Mouse (Mus musculus) liver, embryonic 14.5 days (tissue): ENCODE measurements around the gene Dnah14. TPM values are rescaled to one million over a fixed set of nuclear protein-coding genes. Genes with fewer than 3 reads are reported as not detected.

Experiments used
- ATAC-seq: fragments of 200-750 bp; cut with Nextera tagmentation; 2 replicates; pipeline ENCODE4 v1.8.0; 2017; ENCODE audit warnings: moderate number of reproducible peaks, mild to moderate bottlenecking, moderate library complexity; ENCODE audit not compliant: insufficient read depth
- DNase-seq, 3 experiments: peaks; one replicate each; pipeline ENCODE4 v3.0.0-alpha.2; 2012 to 2013; ENCODE audit warnings: low read depth in 3 of 3, low spot score in 3 of 3
- H3K27ac ChIP-seq: fragments of 300-500 bp; sonication (generic); 2 replicates; pipeline ENCODE4 v1.5.1; 2014; ENCODE audit warnings: moderate library complexity, mild to moderate bottlenecking, control low read depth, inconsistent platforms
- H3K27me3 ChIP-seq: fragments of 300-500 bp; sonication (generic); 2 replicates; pipeline ENCODE4 v1.6.1; 2014; ENCODE audit warnings: mild to moderate bottlenecking, low read length, moderate library complexity; ENCODE audit not compliant: control insufficient read depth, insufficient read depth
- H3K36me3 ChIP-seq: fragments of 300-500 bp; sonication (generic); replicated peaks from 2 replicates; pipeline ENCODE4 v1.6.1; 2014; ENCODE audit warnings: low read depth; ENCODE audit not compliant: control insufficient read depth, insufficient read depth
- H3K4me1 ChIP-seq, 2 experiments: fragments of 200-500 bp in 1 of 2; fragments of 300-500 bp in 1 of 2; sonication (generic) in 1 of 2; replicated peaks; 2 replicates each; pipeline ENCODE4 v1.6.1; 2012 to 2014; ENCODE audit warnings: antibody characterized with exemption in 1 of 2, inconsistent platforms in 1 of 2, low read length in 1 of 2; ENCODE audit not compliant: control insufficient read depth in 2 of 2, insufficient read depth in 2 of 2
- H3K4me2 ChIP-seq: fragments of 300-500 bp; sonication (generic); 2 replicates; pipeline ENCODE4 v1.6.1; 2014; ENCODE audit warnings: low read depth, mild to moderate bottlenecking, control low read depth, moderate library complexity
- H3K4me3 ChIP-seq, 2 experiments: fragments of 200-500 bp in 1 of 2; fragments of 300-500 bp in 1 of 2; sonication (generic) in 1 of 2; 2 replicates each; pipeline ENCODE4 v1.5.1; 2012 to 2014; ENCODE audit warnings: low read depth in 2 of 2, low read length in 2 of 2, mild to moderate bottlenecking in 2 of 2, control low read depth in 1 of 2, inconsistent platforms in 1 of 2, moderate library complexity in 1 of 2; ENCODE audit not compliant: insufficient read depth in 1 of 2
- H3K9ac ChIP-seq: fragments of 300-500 bp; sonication (generic); replicated peaks from 2 replicates; pipeline ENCODE4 v1.6.1; 2014; ENCODE audit warnings: mild to moderate bottlenecking, control low read depth, moderate library complexity
- H3K9me3 ChIP-seq: fragments of 300-500 bp; sonication (generic); 2 replicates; pipeline ENCODE4 v1.6.1; 2016; ENCODE audit warnings: low read length, mixed read lengths; ENCODE audit not compliant: control insufficient read depth
- CTCF ChIP-seq: IDR thresholded peaks from 2 replicates; pipeline ENCODE4 v1.5.1; 2016; ENCODE audit warnings: antibody characterized with exemption, low read depth, control low read depth
- EP300 ChIP-seq: IDR thresholded peaks from 2 replicates; pipeline ENCODE4 v1.6.1; 2016; ENCODE audit warnings: antibody characterized with exemption, low read depth
- WGBS: fragments of 180-500 bp; shearing (Covaris S2); extraction: QIAGEN DNeasy Blood & Tissue Kit; methylation state at CpG from one replicate; pipeline ENCODE4 v1.1.7; 2014; ENCODE audit not compliant: insufficient replicate concordance; 5-methylcytosine and 5-hydroxymethylcytosine counted together
- polyA plus RNA-seq, 2 experiments: library from polyadenylated mRNA; depleted of rRNA in 1 of 2; stranded (reverse) in 1 of 2; unstranded in 1 of 2; fragments of >200 nt; fragmentation: Nextera tagmentation in 1 of 2; extraction: Ambion mirVana in 1 of 2; gene quantifications; 2 replicates each; pipeline versions ENCODE4 v1.2.1 to v1.2.3; 2012 to 2014

Gene Dnah14
- 0.03 TPM in 1 of 2 replicates, not detected in the other for polyA plus RNA-seq (2012; rRNA removed)
- 5.0 and 5.6 TPM in 2 replicates for polyA plus RNA-seq (2014; fragmentation: Nextera tagmentation; extraction: Ambion mirVana)

- Histone ChIP-seq H3K4me2 (no peak within 1 kb of the TSS), H3K4me3 (no peak within 1 kb of the TSS), H3K4me1 (no peaks in the 10 kb centered on the region), H3K9me3 (no peaks in the 10 kb centered on the region), H3K27ac (no peak within 1 kb of the TSS), H3K27me3 (no peaks in the 10 kb centered on the region), H3K9ac (no peak within 1 kb of the TSS), H3K36me3 (no peaks in the 10 kb centered on the region)
- TF ChIP-seq CTCF = no peak
- no peak for TF ChIP-seq EP300
- DNase-seq = no peak
- 32% methylated on average over 12 of the region's 12 CpGs for WGBS
- ATAC-seq = no peak
Measured at GRCm38 (mm10) chr1:181576322-181576721, at the start of gene Dnah14. Gene Dnah14, plus strand, starts transcription at chr1:181576559.

- no peak for DNase-seq
- no peaks in the 10 kb centered on the region for H3K36me3 ChIP-seq
- TF ChIP-seq CTCF (no peak), EP300 (no peak)
- 52% methylated on average over 4 of the region's 4 CpGs for WGBS
- H3K27ac ChIP-seq = no peak overlapping the region
- no peaks in the 10 kb centered on the region for H3K4me1 ChIP-seq
- no peak for ATAC-seq
- H3K9ac ChIP-seq = no peak overlapping the region
- no peak overlapping the region for H3K4me2 ChIP-seq
- H3K9me3 ChIP-seq = no peaks in the 10 kb centered on the region
- no peak overlapping the region for H3K4me3 ChIP-seq
- no peaks in the 10 kb centered on the region for H3K27me3 ChIP-seq
Measured at GRCm38 (mm10) chr1:181529368-181529767, 47.0 kb upstream of the Dnah14 start.

- no peak for ATAC-seq
- no peak for DNase-seq
- Histone ChIP-seq H3K4me2 (no peak overlapping the region), H3K9me3 (no peaks in the 10 kb centered on the region), H3K27me3 (no peaks in the 10 kb centered on the region), H3K4me3 (no peak overlapping the region), H3K27ac (no peak overlapping the region), H3K9ac (no peak overlapping the region), H3K4me1 (0 out of 4 replicates have a peak, but pooled peaks cover 0 to 1% of the 10 kb centered on the region in 2 experiments), H3K36me3 (no peaks in the 10 kb centered on the region)
- TF ChIP-seq CTCF = no peak
- TF ChIP-seq EP300 = no peak
- WGBS = 57% methylated on average over 10 of the region's 10 CpGs
Measured at GRCm38 (mm10) chr1:181535165-181535873, 41.0 kb upstream of the Dnah14 start.

DNA sequence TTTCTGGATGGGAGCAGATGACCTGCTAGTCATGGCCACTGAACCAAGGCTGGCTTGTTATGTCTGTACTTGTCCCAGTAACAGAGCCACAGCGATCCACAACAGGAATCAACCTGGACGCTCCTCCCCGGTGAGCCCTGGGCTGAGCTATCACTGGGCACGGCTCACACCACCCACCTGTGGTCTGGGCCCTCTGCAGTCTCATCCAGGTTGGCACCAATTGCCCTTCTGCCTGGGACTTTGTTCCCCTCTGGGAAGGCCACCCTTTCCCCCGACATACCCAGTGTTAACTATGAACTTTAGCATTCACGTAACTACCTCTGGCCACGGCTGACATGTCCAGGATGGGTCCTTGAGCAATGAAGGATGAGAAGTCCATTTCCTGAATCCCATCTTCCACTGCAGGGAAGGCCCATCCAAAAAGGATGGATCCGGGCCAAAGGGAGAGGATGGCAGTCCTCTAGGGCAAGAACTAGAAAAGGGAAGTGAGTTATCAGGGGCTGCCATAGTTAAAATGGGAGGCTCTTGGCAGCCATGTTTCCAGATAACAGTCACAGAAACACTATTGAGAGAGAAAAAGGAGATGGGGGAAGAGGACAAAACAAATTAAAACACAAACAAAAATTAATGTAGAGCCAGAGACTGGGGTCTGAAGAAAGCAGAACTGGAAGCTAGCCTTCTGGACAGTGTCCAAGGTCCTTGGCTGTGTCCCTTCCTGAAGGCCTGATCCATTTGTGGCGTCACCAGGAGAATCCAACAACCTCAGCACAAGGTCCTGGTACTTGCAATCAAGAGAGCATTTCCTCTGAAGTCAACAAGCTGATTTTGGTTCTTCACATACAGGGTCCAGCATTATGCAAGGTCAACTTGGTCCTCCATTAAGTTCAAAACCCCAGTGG, 38.5 kb upstream of the Dnah14 start:
- no peak for TF ChIP-seq EP300
- no peak for TF ChIP-seq CTCF
- Histone ChIP-seq H3K9ac (no peak overlapping the region), H3K27me3 (no peaks in the 10 kb centered on the region), H3K4me1 (0 out of 4 replicates have a peak, but pooled peaks cover 0 to 1% of the 10 kb centered on the region in 2 experiments), H3K4me2 (no peak overlapping the region), H3K9me3 (no peaks in the 10 kb centered on the region), H3K4me3 (no peak overlapping the region), H3K27ac (no peak overlapping the region), H3K36me3 (no peaks in the 10 kb centered on the region)
- ATAC-seq = no peak
- DNase-seq = no peak
- 68% methylated on average over 9 of the region's 9 CpGs for WGBS
